Mouse (Mus musculus) embryonic fibroblast, embryonic 13.5 days (primary cell): ENCODE results near the gene Ppp1r9a.

Experiments used
- CTCF ChIP-seq: IDR thresholded peaks from 2 replicates; pipeline ENCODE4 v1.5.1; 2011; ENCODE audit warnings: mild to moderate bottlenecking, control low read depth, low read length, moderate library complexity, borderline replicate concordance; ENCODE audit not compliant: insufficient read depth
- POLR2A ChIP-seq: IDR thresholded peaks from 2 replicates; pipeline ENCODE4 v1.6.1; 2011; ENCODE audit warnings: low read depth, mild to moderate bottlenecking, control low read depth, low read length, moderate library complexity

DNA sequence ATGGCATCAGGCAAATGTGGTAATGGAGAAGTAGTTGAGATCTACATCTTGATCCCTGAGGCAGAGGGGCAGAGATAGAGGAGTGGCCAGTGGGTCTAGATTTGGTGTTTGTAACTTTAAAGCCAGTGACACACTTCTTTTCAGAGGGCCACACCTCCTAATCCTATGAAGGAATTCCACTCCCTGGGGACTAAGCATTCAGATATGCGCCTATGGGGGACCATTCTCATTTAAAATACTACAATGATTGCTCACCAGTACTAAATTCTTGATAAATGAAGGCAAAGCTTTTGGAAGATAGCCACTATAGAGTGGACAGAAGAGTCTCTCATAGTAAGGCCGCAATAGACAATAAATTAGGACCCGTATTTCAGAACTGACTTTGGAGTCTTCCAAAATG, 124.1 kb downstream of the Ppp1r9a start:
- TF ChIP-seq CTCF = no peak
- no peak for TF ChIP-seq POLR2A
